Mouse (Mus musculus): ENCODE measurements around the gene Galnt10. TPM values are rescaled to one million over a fixed set of nuclear protein-coding genes. Genes with fewer than 3 reads are reported as not detected.
A peak's percentile ranks its signal among the peaks of the same experiment; 100 is the strongest.

Gene Galnt10
- total and polyA plus RNA-seq, 3 experiments = 17.5 to 41.2 (median 21.4) TPM

GRCm38 (mm10) chr11:57701193-57701925, 56.1 kb downstream of the Galnt10 start:
- ATAC-seq (ENCODE audit: extremely low read depth, insufficient number of reproducible peaks, low FRiP score, poor library complexity, severe bottlenecking) (no peak), DNase-seq (ENCODE audit: low spot score) (no peak)
- no peak overlapping the region for H3K4me3 ChIP-seq (ENCODE audit: low read depth, low read length)
- TF ChIP-seq CTCF (IDR thresholded peaks at IDR 0.05; ENCODE audit: low read depth, low read length) (no peak), GATA2 (IDR thresholded peaks at IDR 0.05; ENCODE audit: borderline replicate concordance, low read depth, low read length) (no peak), TAL1 (conservative IDR thresholded peaks at IDR 0.05; ENCODE audit: low read depth, low read length) (no peak), POLR2AphosphoS5 (IDR thresholded peaks at IDR 0.05; ENCODE audit: insufficient replicate concordance, low read depth, low read length) (no peak), GATA1 (IDR thresholded peaks at IDR 0.05; ENCODE audit: borderline replicate concordance, low read length) (no peak)
- peaks cover 90% of the 10 kb centered on the region for H3K36me3 ChIP-seq (replicated peaks)
- no peaks in the 10 kb centered on the region for H3K27me3 ChIP-seq (ENCODE audit: insufficient read depth, low read length)
- H3K9me3 ChIP-seq (replicated peaks) = no peaks in the 10 kb centered on the region
- H3K4me1 ChIP-seq (ENCODE audit: insufficient read depth, low read depth, low read length) = peaks cover 26% of the 10 kb centered on the region

DNA sequence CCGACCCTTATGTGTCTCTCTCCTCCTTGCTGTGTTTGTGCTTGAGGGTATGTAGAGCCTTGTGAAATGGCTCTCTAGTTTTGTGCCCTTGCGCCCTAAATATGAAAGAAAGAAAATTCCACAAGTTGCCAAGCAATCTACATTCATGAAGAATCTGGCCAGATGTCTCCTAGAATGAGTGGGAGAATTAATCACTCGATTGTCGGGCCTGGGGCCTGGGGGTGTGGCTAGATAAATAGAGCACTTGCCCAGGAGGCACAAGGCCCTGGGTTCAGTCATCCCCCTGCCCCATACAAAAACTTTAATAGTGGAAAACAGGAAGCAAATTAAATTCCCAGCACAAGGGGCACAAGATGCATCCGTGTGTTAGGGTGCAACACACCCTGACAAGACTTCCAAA, 56.7 kb downstream of the Galnt10 start:
- Histone ChIP-seq H3K36me3 (replicated peaks) (peaks cover 87% of the 10 kb centered on the region), H3K4me1 (ENCODE audit: insufficient read depth, low read depth, low read length) (peaks cover 31% of the 10 kb centered on the region), H3K27me3 (ENCODE audit: insufficient read depth, low read length) (no peaks in the 10 kb centered on the region), H3K4me3 (ENCODE audit: low read depth, low read length) (no peak overlapping the region), H3K9me3 (replicated peaks) (no peaks in the 10 kb centered on the region)
- TF ChIP-seq POLR2AphosphoS5 (IDR thresholded peaks at IDR 0.05; ENCODE audit: insufficient replicate concordance, low read depth, low read length) (no peak), TAL1 (conservative IDR thresholded peaks at IDR 0.05; ENCODE audit: low read depth, low read length) (no peak), CTCF (IDR thresholded peaks at IDR 0.05; ENCODE audit: low read depth, low read length) (no peak), GATA1 (IDR thresholded peaks at IDR 0.05; ENCODE audit: borderline replicate concordance, low read length) (no peak), GATA2 (IDR thresholded peaks at IDR 0.05; ENCODE audit: borderline replicate concordance, low read depth, low read length) (no peak)
- DNase-seq (ENCODE audit: low spot score) (no peak), ATAC-seq (ENCODE audit: extremely low read depth, insufficient number of reproducible peaks, low FRiP score, poor library complexity, severe bottlenecking) (no peak)

DNA sequence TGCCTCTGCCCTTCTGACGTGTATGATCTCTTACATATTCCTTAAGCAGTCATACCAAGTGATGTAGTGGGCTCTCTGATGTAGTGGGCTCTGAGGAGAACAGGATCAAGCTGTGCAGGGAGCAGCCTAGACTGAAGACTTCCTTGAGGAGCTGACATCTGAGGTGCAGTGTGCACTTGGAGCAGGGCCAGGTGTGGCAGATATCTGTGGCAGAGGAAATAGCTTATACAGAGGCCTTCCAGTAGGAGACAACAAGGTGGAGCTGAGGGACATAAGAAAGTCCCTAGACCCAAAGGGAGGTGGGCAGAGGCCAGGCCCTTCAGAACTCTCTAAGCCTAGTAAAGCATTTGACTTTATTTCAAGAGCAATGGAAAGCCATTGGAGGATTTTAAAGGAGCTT, 61.4 kb downstream of the Galnt10 start:
- peaks cover 68% of the 10 kb centered on the region for H3K4me1 ChIP-seq (ENCODE audit: insufficient read depth, low read depth, low read length)
- H3K27me3 ChIP-seq (ENCODE audit: insufficient read depth, low read length) = no peaks in the 10 kb centered on the region
- H3K9me3 ChIP-seq (replicated peaks) = no peaks in the 10 kb centered on the region
- ATAC-seq (ENCODE audit: extremely low read depth, insufficient number of reproducible peaks, low FRiP score, poor library complexity, severe bottlenecking) (no peak), DNase-seq (ENCODE audit: low spot score) (no peak)
- H3K36me3 ChIP-seq (replicated peaks) = peaks cover 75% of the 10 kb centered on the region
- H3K4me3 ChIP-seq (ENCODE audit: low read depth, low read length) = no peak overlapping the region; the same call in 1 of the 2 replicates
- TF ChIP-seq GATA1 (IDR thresholded peaks at IDR 0.05; ENCODE audit: borderline replicate concordance, low read length) (no peak), CTCF (IDR thresholded peaks at IDR 0.05; ENCODE audit: low read depth, low read length) (no peak), GATA2 (IDR thresholded peaks at IDR 0.05; ENCODE audit: borderline replicate concordance, low read depth, low read length) (no peak), POLR2AphosphoS5 (IDR thresholded peaks at IDR 0.05; ENCODE audit: insufficient replicate concordance, low read depth, low read length) (no peak)

GRCm38 (mm10) chr11:57707114-57707798, 62.0 kb downstream of the Galnt10 start:
- peaks cover 67% of the 10 kb centered on the region for H3K4me1 ChIP-seq (ENCODE audit: insufficient read depth, low read depth, low read length)
- peaks cover 72% of the 10 kb centered on the region for H3K36me3 ChIP-seq (replicated peaks)

GRCm38 (mm10) chr11:57708174-57709154, 63.2 kb downstream of the Galnt10 start:
- Histone ChIP-seq H3K36me3 (replicated peaks) (peaks cover 72% of the 10 kb centered on the region), H3K4me1 (ENCODE audit: insufficient read depth, low read depth, low read length) (peaks cover 76% of the 10 kb centered on the region), H3K27me3 (ENCODE audit: insufficient read depth, low read length) (no peaks in the 10 kb centered on the region), H3K4me3 (ENCODE audit: low read depth, low read length) (peak overlapping the region; percentile 8; the same call in 1 of the 2 replicates), H3K9me3 (replicated peaks) (no peaks in the 10 kb centered on the region)
- DNase-seq (ENCODE audit: low spot score) = no peak
- no peak for ATAC-seq (ENCODE audit: extremely low read depth, insufficient number of reproducible peaks, low FRiP score, poor library complexity, severe bottlenecking)
- TF ChIP-seq GATA1 (IDR thresholded peaks at IDR 0.05; ENCODE audit: borderline replicate concordance, low read length) (no peak), GATA2 (IDR thresholded peaks at IDR 0.05; ENCODE audit: borderline replicate concordance, low read depth, low read length) (no peak)

More at GRCm38 (mm10) chr11:57707114-57707798, 62.0 kb downstream of the Galnt10 start:
- peak; percentile 75 for DNase-seq (ENCODE audit: low spot score)
- H3K27me3 ChIP-seq (ENCODE audit: insufficient read depth, low read length) = no peaks in the 10 kb centered on the region
- H3K4me3 ChIP-seq (ENCODE audit: low read depth, low read length) = peak overlapping the region; percentile 52; the same call in 1 of the 2 replicates
- TF ChIP-seq CTCF (IDR thresholded peaks at IDR 0.05; ENCODE audit: low read depth, low read length) = no peak
- no peak for TF ChIP-seq GATA2 (IDR thresholded peaks at IDR 0.05; ENCODE audit: borderline replicate concordance, low read depth, low read length)
- peak; percentile 57 for TF ChIP-seq TAL1 (conservative IDR thresholded peaks at IDR 0.05; ENCODE audit: low read depth, low read length)
- ATAC-seq (ENCODE audit: extremely low read depth, insufficient number of reproducible peaks, low FRiP score, poor library complexity, severe bottlenecking) = peak; percentile 96
- H3K9me3 ChIP-seq (replicated peaks) = no peaks in the 10 kb centered on the region

- peaks cover 59% of the 10 kb centered on the region for H3K4me1 ChIP-seq (ENCODE audit: insufficient read depth, low read depth, low read length)
- H3K4me3 ChIP-seq (ENCODE audit: low read depth, low read length) = no peak overlapping the region
- H3K9me3 ChIP-seq (replicated peaks) = no peaks in the 10 kb centered on the region
- 0 out of 2 replicates have a peak, but pooled peaks have one; percentile 15 for TF ChIP-seq TAL1 (conservative IDR thresholded peaks at IDR 0.05; ENCODE audit: low read depth, low read length)
- no peak for TF ChIP-seq CTCF (IDR thresholded peaks at IDR 0.05; ENCODE audit: low read depth, low read length)
- peak; percentile 84 for ATAC-seq (ENCODE audit: extremely low read depth, insufficient number of reproducible peaks, low FRiP score, poor library complexity, severe bottlenecking)
- no peaks in the 10 kb centered on the region for H3K27me3 ChIP-seq (ENCODE audit: insufficient read depth, low read length)
- peaks cover 61% of the 10 kb centered on the region for H3K36me3 ChIP-seq (replicated peaks)
- DNase-seq (ENCODE audit: low spot score) = peak; percentile 30
Measured at GRCm38 (mm10) chr11:57713960-57714359, 68.7 kb downstream of the Galnt10 start.

All from G1E (cell line).